Mouse (Mus musculus) layer of hippocampus, postnatal 14 days (tissue): ENCODE measurements at regions not wholly inside any gene's neighbourhood (a gene's known extent, or its start where the extent isn't known, plus 50 kb on each side); places are given as distances from the start of the nearest gene placed in this dataset.

Experiments
- DNase-seq, 2 experiments: peaks; one replicate each; pipeline ENCODE4 v3.0.0; 2021 to 2022; ENCODE audit warnings: low spot score in 2 of 2, mixed read lengths in 1 of 2

DNA sequence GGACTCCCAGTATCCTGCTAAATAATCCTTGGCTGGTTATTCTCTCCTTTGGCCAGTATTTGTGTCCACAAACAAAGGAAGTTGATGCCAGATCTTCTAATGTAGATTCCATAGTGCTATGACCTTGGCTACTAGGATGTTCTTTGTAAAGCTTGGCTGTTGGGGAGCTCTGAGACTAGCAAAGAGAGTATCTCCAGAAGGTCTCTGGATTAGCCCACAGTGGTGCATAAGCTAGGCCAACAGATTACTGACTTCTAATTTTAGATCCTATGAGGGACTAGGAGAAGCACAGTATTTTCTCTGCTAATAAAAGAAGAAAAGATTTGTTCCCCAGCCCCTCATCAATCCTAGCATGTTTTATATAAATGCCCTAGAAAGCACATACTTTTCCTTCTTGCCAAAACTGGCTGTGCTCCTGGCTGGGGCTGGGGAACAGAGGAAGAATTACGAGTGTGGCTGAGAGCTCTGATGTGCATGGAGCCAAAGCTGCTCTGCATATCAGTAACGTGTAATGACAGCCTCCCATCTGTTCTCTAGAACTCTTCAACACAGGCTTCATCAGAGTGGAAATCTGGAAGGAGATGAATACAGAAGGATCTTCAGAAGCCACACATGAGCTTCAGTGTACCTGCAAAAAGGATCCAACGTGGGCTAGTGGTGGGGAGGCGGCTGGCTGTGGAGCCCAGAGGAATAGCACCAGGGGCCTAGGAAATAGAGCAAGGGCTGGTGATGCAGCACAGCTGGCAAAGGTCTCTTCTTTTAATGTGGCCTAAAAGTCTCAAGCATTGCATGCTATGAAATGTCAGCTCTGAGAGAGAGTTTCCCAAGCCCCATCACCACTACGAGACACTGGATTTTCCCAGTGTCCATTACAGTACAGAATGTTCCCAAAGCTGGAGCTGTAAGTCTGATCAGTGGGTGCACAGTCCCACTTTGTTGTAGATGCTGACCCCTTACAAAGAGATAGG is 283.0 kb upstream of the Plxna2 start:
- peak; percentile 36 to 77 for DNase-seq

- no peak for DNase-seq
Observed at GRCm38 (mm10) chr1:194332639-194333038, 285.4 kb upstream of the Plxna2 start.

- no peak for DNase-seq
Observed at GRCm38 (mm10) chr1:194330471-194330870, 287.5 kb upstream of the Plxna2 start.

- no peak for DNase-seq
Observed at GRCm38 (mm10) chr1:194320320-194321036, 297.5 kb upstream of the Plxna2 start.

GRCm38 (mm10) chr1:194318351-194318750 is 299.7 kb upstream of the Plxna2 start:
- no peak for DNase-seq

GRCm38 (mm10) chr1:194315593-194315992 is 302.4 kb upstream of the Plxna2 start:
- DNase-seq = no peak

DNA sequence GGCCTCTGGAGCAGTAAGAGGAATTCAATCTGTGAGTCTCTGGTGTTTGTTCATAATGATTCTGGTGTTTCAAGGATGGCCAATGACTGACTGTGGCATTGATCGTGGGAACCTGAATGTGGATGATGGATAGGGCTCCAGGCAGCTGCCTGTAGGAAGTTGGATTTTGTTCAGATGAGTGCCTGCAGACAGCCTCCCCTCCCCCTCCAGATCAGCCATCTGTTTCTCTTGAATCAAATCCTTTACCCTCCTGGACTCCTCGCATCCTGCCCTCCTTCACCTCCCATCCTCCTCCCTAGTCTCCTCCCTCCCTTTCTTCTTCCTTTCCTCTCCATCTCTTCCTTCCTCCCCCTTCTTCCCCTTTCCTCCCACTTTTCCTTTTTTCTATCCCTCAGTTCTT is 307.6 kb upstream of the Plxna2 start:
- DNase-seq = no peak

DNA sequence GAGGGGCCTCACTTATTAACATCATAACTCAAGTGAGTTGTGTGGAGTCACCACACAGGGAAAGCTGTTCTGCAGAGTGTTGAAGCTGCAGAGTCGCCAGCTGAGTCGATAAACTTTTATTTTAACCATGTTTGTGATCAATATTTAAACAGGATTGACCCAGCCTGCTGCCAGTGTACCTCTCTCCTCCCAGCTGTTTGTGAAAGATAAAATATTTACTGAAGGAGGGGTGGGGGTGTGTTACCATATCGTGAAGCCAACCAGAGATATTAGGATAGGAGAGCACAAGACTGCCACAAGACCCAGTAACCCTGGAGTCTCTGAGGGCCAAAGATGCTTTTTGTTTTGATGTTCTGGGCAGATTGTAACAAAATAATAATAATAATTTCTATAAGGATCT is 309.4 kb upstream of the Plxna2 start:
- no peak for DNase-seq

DNA sequence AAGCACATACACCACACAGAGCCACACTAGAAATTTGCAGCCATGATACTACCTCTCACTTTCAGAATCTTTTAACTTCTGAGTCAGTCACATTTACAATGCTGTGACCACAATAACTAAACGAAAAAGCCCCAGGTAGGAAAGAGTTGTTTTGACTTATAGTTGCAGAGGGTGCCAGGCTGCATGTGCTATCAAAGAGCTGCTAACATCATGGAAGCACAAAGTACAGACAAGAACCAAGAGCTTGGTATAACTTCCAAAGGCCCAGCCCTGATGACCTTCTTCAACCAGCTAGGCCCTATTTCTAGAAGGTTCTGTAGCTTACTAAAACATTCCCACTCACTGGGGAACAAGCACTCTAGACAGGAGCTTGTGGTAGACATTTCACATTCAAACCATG is 314.1 kb upstream of the Plxna2 start:
- no peak for DNase-seq

- no peak for DNase-seq
Observed at GRCm38 (mm10) chr1:194302775-194303174, 315.2 kb upstream of the Plxna2 start.

DNA sequence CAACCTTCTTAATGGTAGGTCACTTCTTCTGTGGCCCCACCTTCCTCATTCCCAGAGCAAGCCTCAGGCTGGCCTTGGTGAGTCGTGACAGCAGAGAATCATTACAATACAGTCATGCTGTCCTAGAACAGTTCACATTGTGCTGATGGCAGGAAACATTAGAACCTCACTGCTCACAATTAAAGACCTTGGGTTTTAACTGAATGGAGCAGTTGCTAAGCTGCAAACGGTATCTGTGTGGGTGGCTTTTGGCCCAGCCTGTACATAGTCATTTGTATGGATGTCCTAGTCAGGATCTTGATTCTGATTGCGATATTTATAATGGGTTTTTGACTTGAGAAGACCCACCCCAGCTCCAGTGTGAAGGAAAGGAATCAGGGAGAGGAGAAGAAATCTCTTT is 336.1 kb upstream of the Plxna2 start:
- peak in 1 of 2 experiments; percentile 47 for DNase-seq

- DNase-seq = no peak
Observed at GRCm38 (mm10) chr1:194268028-194268427, 350.0 kb upstream of the Plxna2 start.

- DNase-seq = peak in 1 of 2 experiments; percentile 13
Observed at GRCm38 (mm10) chr1:194262374-194262773, 355.6 kb upstream of the Plxna2 start.

DNA sequence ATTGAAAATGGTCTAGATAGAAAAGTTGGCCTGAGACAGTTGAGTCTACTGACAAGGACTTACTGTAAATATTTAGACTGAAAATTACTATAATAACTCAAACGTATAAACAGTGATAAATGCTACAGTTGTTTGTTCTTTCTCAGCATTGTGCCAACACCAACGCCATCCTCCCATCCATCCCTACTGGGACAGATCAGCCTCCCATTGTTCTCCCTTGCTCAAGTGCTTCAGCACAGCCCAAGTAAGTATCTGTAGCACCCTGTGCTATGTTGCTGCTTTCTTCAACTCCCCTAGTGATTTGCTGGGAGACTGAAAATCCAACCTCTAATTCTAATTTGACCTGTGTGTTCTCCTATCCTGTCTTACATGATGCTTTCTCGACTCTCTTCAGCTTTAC is 358.1 kb upstream of the Plxna2 start:
- no peak for DNase-seq

- no peak for DNase-seq
Observed at GRCm38 (mm10) chr1:194244776-194245366, 373.1 kb upstream of the Plxna2 start.

- DNase-seq = no peak
Observed at GRCm38 (mm10) chr1:194241111-194241510, 376.9 kb upstream of the Plxna2 start.

- peak; percentile 17 to 45 for DNase-seq
Observed at GRCm38 (mm10) chr1:194231206-194231605, 386.8 kb upstream of the Plxna2 start.

- peak; percentile 17 to 33 for DNase-seq
Observed at GRCm38 (mm10) chr1:194226550-194227160, 391.4 kb upstream of the Plxna2 start.

DNA sequence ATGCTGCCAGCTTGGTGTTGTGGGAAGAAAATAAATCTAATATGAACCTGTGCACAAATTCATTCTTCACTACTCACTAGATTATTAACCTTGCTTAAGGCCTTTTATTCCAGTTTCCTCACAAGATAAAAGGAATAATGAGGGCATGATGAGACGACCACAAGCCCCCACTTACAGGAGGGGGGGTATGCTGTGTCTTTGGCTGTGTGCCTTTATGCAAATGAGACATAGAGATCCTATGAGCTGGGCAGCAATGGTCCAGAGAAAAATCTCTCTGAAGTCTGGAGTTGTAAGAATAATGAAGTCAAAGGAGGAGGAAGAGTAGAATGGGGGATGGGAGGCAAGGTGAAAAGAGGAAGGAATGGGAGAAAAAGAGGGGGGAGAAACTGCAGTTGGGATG is 392.2 kb upstream of the Plxna2 start:
- DNase-seq = no peak

- DNase-seq = no peak
Observed at GRCm38 (mm10) chr1:194224046-194224445, 394.0 kb upstream of the Plxna2 start.

GRCm38 (mm10) chr1:194223610-194224009 is 394.4 kb upstream of the Plxna2 start:
- DNase-seq = no peak
